Comparison of ENCODE assay signal across 9 mouse cellular contexts in genomic region chr7:45833924-45834323, GRCm38 (mm10). TPM values are rescaled to one million over a fixed set of nuclear protein-coding genes. Genes with fewer than 3 reads are reported as not detected.
DNase-seq lines count a peak whose midpoint lies in the region; ATAC-seq and TF ChIP-seq lines count a peak whose summit lies in the region.
"Had no signal": no experiment of that assay in that cellular context is flagged by ENCODE, and none has a peak within 500 bp of the region (broad histone marks: within the 10 kb centered on the region; RNA-seq: fewer than 3 reads in every experiment).

No protein-coding gene starts in this region.

- no peak for DNase-seq in heart, adult 2 months
- no peak for DNase-seq in embryonic facial prominence, embryonic 10.5 days (ENCODE audit: low spot score)
- DNase-seq in cerebellum, adult 11 months: no peak

- no peak for ATAC-seq in heart, embryonic 14.5 days (ENCODE audit: insufficient number of reproducible peaks, insufficient read depth, low FRiP score, low read depth)
- no peak for ATAC-seq in hindbrain, embryonic 16.5 days
- no peak for ATAC-seq in midbrain, embryonic 15.5 days (replicated peaks)
- no peak for ATAC-seq in inflammation-experienced regulatory T-cells, adult 6 months
- no peak for ATAC-seq in CD4-positive, CD25-positive, alpha-beta regulatory T cell, adult 4 months

- no peak for TF ChIP-seq EP300 in heart, adult 2 months (IDR thresholded peaks at IDR 0.05; ENCODE audit: insufficient read depth, low read depth, low read length)

- TF ChIP-seq POLR2A in heart, adult 2 months (IDR thresholded peaks at IDR 0.05; ENCODE audit: insufficient read depth, low read depth, low read length): no peak

- H3K9me3 ChIP-seq in heart, embryonic 14.5 days (ENCODE audit: control insufficient read depth, low read length): 0 out of 2 replicates have a peak, but pooled peaks cover 3% of the 10 kb centered on the region
- no peaks in the 10 kb centered on the region for H3K9me3 ChIP-seq in embryonic facial prominence, embryonic 10.5 days
- H3K9me3 ChIP-seq in hindbrain, embryonic 16.5 days (ENCODE audit: control insufficient read depth, low read length): no peaks in the 10 kb centered on the region
- no peaks in the 10 kb centered on the region for H3K9me3 ChIP-seq in midbrain, embryonic 15.5 days

- WGBS in heart, embryonic 14.5 days: 1% methylated on average over 27 of the region's 31 CpGs
- 16% methylated on average over 10 of the region's 31 CpGs for WGBS in heart, adult 2 months
- 3% methylated on average over 31 of the region's 31 CpGs for WGBS in embryonic facial prominence, embryonic 10.5 days
- WGBS in hindbrain, embryonic 16.5 days: 3% methylated on average over 17 of the region's 31 CpGs
- WGBS in midbrain, embryonic 15.5 days: 4% methylated on average over 29 of the region's 31 CpGs

- H3K4me1 ChIP-seq in heart, embryonic 14.5 days (ENCODE audit: control insufficient read depth in 2 of 2, insufficient read depth in 2 of 2, low read length in 2 of 2): peaks cover 3 to 20% of the 10 kb centered on the region in 2 experiments; a peak in 3 of 4 replicates
- H3K4me1 ChIP-seq in heart, adult 2 months (ENCODE audit: control insufficient read depth, insufficient read depth, low read length): peaks cover 4% of the 10 kb centered on the region; the same call in 1 of the 2 replicates
- peaks cover 38% of the 10 kb centered on the region for H3K4me1 ChIP-seq in embryonic facial prominence, embryonic 10.5 days
- H3K4me1 ChIP-seq in hindbrain, embryonic 16.5 days (ENCODE audit: control insufficient read depth, insufficient read depth, low read depth, low read length): peaks cover 15% of the 10 kb centered on the region
- peaks cover 28% of the 10 kb centered on the region for H3K4me1 ChIP-seq in midbrain, embryonic 15.5 days

- H3K9ac ChIP-seq in heart, embryonic 14.5 days (ENCODE audit: low read length): peak overlapping the region; percentile 41; the same call in 1 of the 2 replicates
- H3K9ac ChIP-seq in heart, adult 2 months (ENCODE audit: low read depth, low read length): no peak overlapping the region
- H3K9ac ChIP-seq in hindbrain, embryonic 16.5 days (ENCODE audit: low read depth, low read length): peak overlapping the region; percentile 45
- no peak overlapping the region for H3K9ac ChIP-seq in midbrain, embryonic 15.5 days

- peak overlapping the region; percentile 66 for H3K4me2 ChIP-seq in heart, embryonic 14.5 days (ENCODE audit: low read length)
- H3K4me2 ChIP-seq in hindbrain, embryonic 16.5 days (ENCODE audit: low read length): peak overlapping the region; percentile 45
- peak overlapping the region; percentile 42 for H3K4me2 ChIP-seq in midbrain, embryonic 15.5 days

- intact Hi-C loops in heart, adult 2 months (cut with DNase I): loop anchor here (10.0 kb wide), 1 partner anchor 201 kb away; the partner anchor contains the start of genes Abcc6 and Nomo1

- H3K27me3 ChIP-seq in heart, embryonic 14.5 days (ENCODE audit: control insufficient read depth, insufficient read depth, low read length): peaks cover 51% of the 10 kb centered on the region
- H3K27me3 ChIP-seq in heart, adult 2 months (ENCODE audit: control insufficient read depth, insufficient read depth, low read length): peaks cover 23% of the 10 kb centered on the region
- peaks cover 71% of the 10 kb centered on the region for H3K27me3 ChIP-seq in embryonic facial prominence, embryonic 10.5 days (replicated peaks; ENCODE audit: low read depth, poor library complexity, severe bottlenecking)
- peaks cover 47% of the 10 kb centered on the region for H3K27me3 ChIP-seq in hindbrain, embryonic 16.5 days (replicated peaks; ENCODE audit: control insufficient read depth, insufficient read depth, low read length)
- peaks cover 47% of the 10 kb centered on the region for H3K27me3 ChIP-seq in midbrain, embryonic 15.5 days (replicated peaks)
- H3K27me3 ChIP-seq: CH12.LX had no signal

- no peaks in the 10 kb centered on the region; the same call in 1 of the 2 replicates for H3K79me2 ChIP-seq in heart, adult 2 months (replicated peaks; ENCODE audit: control insufficient read depth, insufficient read depth, low read length)

- TF ChIP-seq CTCF in heart, adult 2 months (IDR thresholded peaks at IDR 0.05): no peak

- no peak overlapping the region for H3K27ac ChIP-seq in heart, embryonic 14.5 days (replicated peaks in 1 of 2; ENCODE audit: control insufficient read depth in 1 of 2, insufficient read depth in 1 of 2, low read depth in 2 of 2, low read length in 2 of 2)
- H3K27ac ChIP-seq in heart, adult 2 months: no peak overlapping the region
- peak overlapping the region; percentile 30; the same call in 1 of the 2 replicates for H3K27ac ChIP-seq in embryonic facial prominence, embryonic 10.5 days (replicated peaks)
- no peak overlapping the region for H3K27ac ChIP-seq in hindbrain, embryonic 16.5 days (ENCODE audit: low read depth, low read length)
- H3K27ac ChIP-seq in midbrain, embryonic 15.5 days: no peak overlapping the region

- H3K36me3 ChIP-seq in heart, embryonic 14.5 days (ENCODE audit: control insufficient read depth, insufficient read depth, low read length): peaks cover 7% of the 10 kb centered on the region
- no peaks in the 10 kb centered on the region for H3K36me3 ChIP-seq in heart, adult 2 months (ENCODE audit: control insufficient read depth, insufficient read depth, low read length)
- H3K36me3 ChIP-seq in embryonic facial prominence, embryonic 10.5 days (replicated peaks): peaks cover 11% of the 10 kb centered on the region
- H3K36me3 ChIP-seq in hindbrain, embryonic 16.5 days (ENCODE audit: control insufficient read depth, insufficient read depth, low read length): no peaks in the 10 kb centered on the region; the same call in 1 of the 2 replicates
- no peaks in the 10 kb centered on the region; the same call in 1 of the 2 replicates for H3K36me3 ChIP-seq in midbrain, embryonic 15.5 days (replicated peaks)

- peak overlapping the region; percentile 45 for H3K4me3 ChIP-seq in heart, embryonic 14.5 days (ENCODE audit: control insufficient read depth in 1 of 2, insufficient read depth in 1 of 2, low read depth in 1 of 2, low read length in 2 of 2)
- H3K4me3 ChIP-seq in heart, adult 2 months: no peak overlapping the region
- H3K4me3 ChIP-seq in embryonic facial prominence, embryonic 10.5 days: peak overlapping the region; percentile 53
- peak overlapping the region; percentile 35 for H3K4me3 ChIP-seq in hindbrain, embryonic 16.5 days (ENCODE audit: low read length)
- H3K4me3 ChIP-seq in midbrain, embryonic 15.5 days: peak overlapping the region; percentile 31

RNA-seq across cellular contexts. Expression of gene Grwd1, which starts 3.2 kb away (rescaled TPM):
- 33.5 and 36.2 TPM in 2 replicates for polyA plus RNA-seq in heart, embryonic 14.5 days (2014; fragmentation: Nextera tagmentation; extraction: Ambion mirVana)
- total RNA-seq in heart, adult 2 months (2021): 10 to 100 TPM; 11.8 to 13.1 TPM
- 9.1 and 9.4 TPM in 2 replicates for polyA plus RNA-seq in heart, adult 2 months (2012; rRNA removed)
- 127 and 132 TPM in 2 replicates for polyA plus RNA-seq in embryonic facial prominence, embryonic 10.5 days (2016; fragmentation: Nextera tagmentation; extraction: Ambion mirVana)
- polyA plus RNA-seq in hindbrain, embryonic 16.5 days (2015; fragmentation: Nextera tagmentation; extraction: Ambion mirVana): 44.0 and 46.7 TPM in 2 replicates
- 40.5 and 44.2 TPM in 2 replicates for polyA plus RNA-seq in midbrain, embryonic 15.5 days (2015; fragmentation: Nextera tagmentation; extraction: Ambion mirVana)
- polyA plus RNA-seq in inflammation-experienced regulatory T-cells, adult 6 months (2017; shearing (Covaris generic)): 10 to 100 TPM; 16.5 to 29.3 (median 27.2) TPM
- polyA plus RNA-seq in CD4-positive, CD25-positive, alpha-beta regulatory T cell, adult 4 months (2017; shearing (Covaris generic)): 10 to 100 TPM; 26.2 to 36.3 TPM

RNA-seq across cellular contexts. Expression of gene Kcnj14, which starts 9.3 kb away (rescaled TPM):
- polyA plus RNA-seq in heart, embryonic 14.5 days (2014; fragmentation: Nextera tagmentation; extraction: Ambion mirVana): 0.26 and 0.78 TPM in 2 replicates
- under 1 TPM; 0.66 to 0.89 TPM for total RNA-seq in heart, adult 2 months (2021)
- polyA plus RNA-seq in heart, adult 2 months (2012; rRNA removed): 0.78 and 35.7 TPM in 2 replicates
- polyA plus RNA-seq in embryonic facial prominence, embryonic 10.5 days (2016; fragmentation: Nextera tagmentation; extraction: Ambion mirVana): 0.88 and 1.5 TPM in 2 replicates
- polyA plus RNA-seq in hindbrain, embryonic 16.5 days (2015; fragmentation: Nextera tagmentation; extraction: Ambion mirVana): 1.2 TPM in 2 replicates
- polyA plus RNA-seq in midbrain, embryonic 15.5 days (2015; fragmentation: Nextera tagmentation; extraction: Ambion mirVana): 1.1 TPM in 2 replicates
- polyA plus RNA-seq in inflammation-experienced regulatory T-cells, adult 6 months (2017; shearing (Covaris generic)): not detected
- polyA plus RNA-seq in CD4-positive, CD25-positive, alpha-beta regulatory T cell, adult 4 months (2017; shearing (Covaris generic)): not detected

RNA-seq across cellular contexts. Expression of gene Cyth2, which starts 19.5 kb away (rescaled TPM):
- 88.6 and 89.7 TPM in 2 replicates for polyA plus RNA-seq in heart, embryonic 14.5 days (2014; fragmentation: Nextera tagmentation; extraction: Ambion mirVana)
- 10 to 100 TPM; 59.1 to 61.9 TPM for total RNA-seq in heart, adult 2 months (2021)
- 27.3 and 33.0 TPM in 2 replicates for polyA plus RNA-seq in heart, adult 2 months (2012; rRNA removed)
- 157 and 161 TPM in 2 replicates for polyA plus RNA-seq in embryonic facial prominence, embryonic 10.5 days (2016; fragmentation: Nextera tagmentation; extraction: Ambion mirVana)
- 243 TPM in 2 replicates for polyA plus RNA-seq in hindbrain, embryonic 16.5 days (2015; fragmentation: Nextera tagmentation; extraction: Ambion mirVana)
- polyA plus RNA-seq in midbrain, embryonic 15.5 days (2015; fragmentation: Nextera tagmentation; extraction: Ambion mirVana): 329 and 334 TPM in 2 replicates
- polyA plus RNA-seq in inflammation-experienced regulatory T-cells, adult 6 months (2017; shearing (Covaris generic)): 10 to 100 TPM; 11.9 to 19.8 (median 16.7) TPM
- polyA plus RNA-seq in CD4-positive, CD25-positive, alpha-beta regulatory T cell, adult 4 months (2017; shearing (Covaris generic)): 10 to 100 TPM; 20.8 to 21.4 TPM

RNA-seq across cellular contexts. Expression of gene Kdelr1, which starts 38.6 kb away (rescaled TPM):
- polyA plus RNA-seq in heart, embryonic 14.5 days (2014; fragmentation: Nextera tagmentation; extraction: Ambion mirVana): 85.7 and 125 TPM in 2 replicates
- total RNA-seq in heart, adult 2 months (2021): 100 to 1,000 TPM; 107 to 126 TPM
- 254 and 344 TPM in 2 replicates for polyA plus RNA-seq in heart, adult 2 months (2012; rRNA removed)
- polyA plus RNA-seq in embryonic facial prominence, embryonic 10.5 days (2016; fragmentation: Nextera tagmentation; extraction: Ambion mirVana): 30.4 and 36.6 TPM in 2 replicates
- 54.5 and 55.7 TPM in 2 replicates for polyA plus RNA-seq in hindbrain, embryonic 16.5 days (2015; fragmentation: Nextera tagmentation; extraction: Ambion mirVana)
- 53.0 and 54.9 TPM in 2 replicates for polyA plus RNA-seq in midbrain, embryonic 15.5 days (2015; fragmentation: Nextera tagmentation; extraction: Ambion mirVana)
- 10 to 100 TPM; 18.9 to 39.3 (median 36.9) TPM for polyA plus RNA-seq in inflammation-experienced regulatory T-cells, adult 6 months (2017; shearing (Covaris generic))
- polyA plus RNA-seq in CD4-positive, CD25-positive, alpha-beta regulatory T cell, adult 4 months (2017; shearing (Covaris generic)): 10 to 100 TPM; 21.2 to 27.0 TPM

RNA-seq across cellular contexts. Expression of gene Grin2d, which starts 44.3 kb away (rescaled TPM):
- 0.12 and 0.15 TPM in 2 replicates for polyA plus RNA-seq in heart, embryonic 14.5 days (2014; fragmentation: Nextera tagmentation; extraction: Ambion mirVana)
- under 1 TPM; 0.31 to 0.43 TPM for total RNA-seq in heart, adult 2 months (2021)
- 0.56 and 0.92 TPM in 2 replicates for polyA plus RNA-seq in heart, adult 2 months (2012; rRNA removed)
- polyA plus RNA-seq in embryonic facial prominence, embryonic 10.5 days (2016; fragmentation: Nextera tagmentation; extraction: Ambion mirVana): 0.09 and 0.20 TPM in 2 replicates
- 3.3 and 3.4 TPM in 2 replicates for polyA plus RNA-seq in hindbrain, embryonic 16.5 days (2015; fragmentation: Nextera tagmentation; extraction: Ambion mirVana)
- polyA plus RNA-seq in midbrain, embryonic 15.5 days (2015; fragmentation: Nextera tagmentation; extraction: Ambion mirVana): 2.7 and 3.9 TPM in 2 replicates
- polyA plus RNA-seq in inflammation-experienced regulatory T-cells, adult 6 months (2017; shearing (Covaris generic)): not detected
- polyA plus RNA-seq in CD4-positive, CD25-positive, alpha-beta regulatory T cell, adult 4 months (2017; shearing (Covaris generic)): under 1 TPM in 1 of 2 experiments, not detected in 1; 0.23 TPM

Comparison
In these comparisons a context has a peak if more than half of its experiments do, and no peak if none do; other contexts are left out.
1. H3K9ac ChIP-seq: peak in heart, embryonic 14.5 days (single experiment) and hindbrain, embryonic 16.5 days (single experiment); none in heart, adult 2 months (single experiment) and midbrain, embryonic 15.5 days (single experiment).
2. Peak in every context shown above with its lines, with median percentiles within 50 percentile points of each other: H3K4me2 ChIP-seq.